Mouse (Mus musculus): ENCODE measurements around the gene Arhgap8. TPM values are rescaled to one million over a fixed set of nuclear protein-coding genes. Genes with fewer than 3 reads are reported as not detected.
"Not testable (repeated sequence)": the region's sequence is repeated elsewhere in the genome, so short reads cannot be mapped to it uniquely, and the experiment has no call there.

Gene Arhgap8
- polyA plus RNA-seq, 1 experiment from 2014 or later, result 1.1 TPM

DNA sequence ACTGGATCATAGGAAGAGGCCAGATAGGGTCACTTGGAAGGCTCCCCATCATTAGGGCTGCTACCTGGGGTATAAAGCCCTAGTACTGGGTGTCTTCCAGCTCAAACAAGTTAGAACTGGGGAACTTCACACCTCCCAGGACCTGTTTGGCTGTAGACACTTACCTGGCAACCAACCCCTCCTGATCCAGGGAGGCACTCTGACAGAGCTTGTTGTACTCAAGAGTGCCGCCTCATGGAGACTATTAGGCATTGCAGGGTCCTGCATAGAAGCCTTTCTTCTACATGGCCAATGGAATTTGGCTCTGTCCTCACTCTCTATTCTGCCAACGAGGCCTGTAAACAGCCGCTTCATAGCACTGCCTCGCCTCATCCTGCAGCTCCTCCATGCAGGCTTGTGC lies 17.9 kb upstream of the Arhgap8 start:
- WGBS, result 16% methylated on average over 4 of the region's 4 CpGs
- ATAC-seq (ENCODE audit: low FRiP score), result peak; percentile 39; the same call in 1 of the 2 replicates
- H3K9me3 ChIP-seq, result no peaks in the 10 kb centered on the region
- no peaks in the 10 kb centered on the region for H3K27me3 ChIP-seq
- no peak overlapping the region for H3K4me3 ChIP-seq (replicated peaks)
- no peak overlapping the region for H3K27ac ChIP-seq
- H3K36me3 ChIP-seq (replicated peaks), result no peaks in the 10 kb centered on the region
- H3K4me2 ChIP-seq, result no peak overlapping the region
- H3K9ac ChIP-seq, result no peak overlapping the region
- H3K4me1 ChIP-seq, result no peaks in the 10 kb centered on the region; the same call in 1 of the 2 replicates

DNA sequence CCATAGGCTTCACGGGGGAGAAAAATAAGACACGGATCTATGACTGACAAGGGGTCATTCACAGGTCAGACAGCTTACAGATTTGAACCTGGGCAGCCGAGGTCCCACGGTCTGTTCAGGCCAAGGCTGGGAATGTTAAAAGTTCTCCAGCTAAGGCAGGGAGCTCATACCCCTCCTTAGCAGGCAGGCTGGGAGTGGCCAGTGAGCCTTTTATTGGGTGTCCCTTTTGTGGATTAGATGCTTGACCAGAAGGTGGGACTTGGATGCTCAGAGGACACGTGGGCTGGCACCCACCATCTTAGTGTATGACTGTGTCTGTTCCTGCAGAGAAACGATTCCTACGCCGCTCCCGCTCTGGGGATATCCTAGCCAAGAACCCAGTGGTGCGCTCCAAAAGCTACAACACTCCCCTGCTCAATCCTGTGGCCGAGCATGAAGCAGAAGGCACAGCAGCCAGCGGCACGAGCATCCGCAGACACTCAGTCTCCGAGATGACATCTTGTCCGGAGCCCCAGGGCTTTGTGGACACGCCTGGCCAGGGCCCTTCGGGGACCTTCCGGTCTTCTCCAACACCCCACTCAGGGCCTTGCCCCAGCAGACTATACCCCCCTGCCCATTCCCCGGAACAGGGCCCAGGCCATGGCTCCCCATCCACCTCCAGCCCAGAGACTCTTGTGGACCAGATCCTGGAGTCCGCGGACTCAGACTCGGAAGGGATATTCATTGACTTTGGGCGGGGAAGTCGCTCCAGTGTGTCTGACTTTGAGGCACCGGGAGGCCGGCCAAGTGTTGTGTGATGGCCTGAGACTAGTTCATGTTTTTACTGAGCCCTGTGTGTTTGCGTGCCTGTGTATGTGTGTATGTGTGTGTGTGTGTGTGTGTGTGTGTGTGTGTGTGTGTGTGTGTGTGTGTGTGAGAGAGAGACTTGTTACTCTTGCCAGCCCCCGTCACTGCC lies 17.2 kb upstream of the Arhgap8 start:
- ATAC-seq (ENCODE audit: low FRiP score), result no peak
- H3K4me3 ChIP-seq (replicated peaks), result no peak overlapping the region
- H3K9me3 ChIP-seq, result no peaks in the 10 kb centered on the region
- no peak overlapping the region for H3K27ac ChIP-seq
- H3K9ac ChIP-seq, result no peak overlapping the region
- 89% methylated on average over 28 of the region's 29 CpGs for WGBS
- no peaks in the 10 kb centered on the region for H3K36me3 ChIP-seq (replicated peaks)
- no peaks in the 10 kb centered on the region for H3K27me3 ChIP-seq
- no peaks in the 10 kb centered on the region; the same call in 1 of the 2 replicates for H3K4me1 ChIP-seq
- H3K4me2 ChIP-seq, result no peak overlapping the region

- Histone ChIP-seq H3K4me1 (no peaks in the 10 kb centered on the region; the same call in 1 of the 2 replicates), H3K4me2 (no peak overlapping the region), H3K36me3 (replicated peaks) (no peaks in the 10 kb centered on the region), H3K9ac (no peak overlapping the region), H3K9me3 (no peaks in the 10 kb centered on the region), H3K27me3 (no peaks in the 10 kb centered on the region), H3K4me3 (replicated peaks) (no peak overlapping the region), H3K27ac (no peak overlapping the region)
- ATAC-seq (ENCODE audit: low FRiP score), result no peak
- WGBS, result 86% methylated on average over 7 of the region's 7 CpGs
Observed at GRCm38 (mm10) chr15:84703992-84704391, 15.9 kb upstream of the Arhgap8 start.

- no peak overlapping the region for H3K27ac ChIP-seq
- H3K36me3 ChIP-seq (replicated peaks), result no peaks in the 10 kb centered on the region
- H3K4me3 ChIP-seq (replicated peaks), result no peak overlapping the region
- H3K27me3 ChIP-seq, result no peaks in the 10 kb centered on the region
- 85% methylated on average over 6 of the region's 6 CpGs for WGBS
- no peaks in the 10 kb centered on the region; the same call in 1 of the 2 replicates for H3K4me1 ChIP-seq
- H3K4me2 ChIP-seq, result no peak overlapping the region
- H3K9ac ChIP-seq, result no peak overlapping the region
- H3K9me3 ChIP-seq, result no peaks in the 10 kb centered on the region
- no peak for ATAC-seq (ENCODE audit: low FRiP score)
Observed at GRCm38 (mm10) chr15:84705351-84705901, 14.4 kb upstream of the Arhgap8 start.

DNA sequence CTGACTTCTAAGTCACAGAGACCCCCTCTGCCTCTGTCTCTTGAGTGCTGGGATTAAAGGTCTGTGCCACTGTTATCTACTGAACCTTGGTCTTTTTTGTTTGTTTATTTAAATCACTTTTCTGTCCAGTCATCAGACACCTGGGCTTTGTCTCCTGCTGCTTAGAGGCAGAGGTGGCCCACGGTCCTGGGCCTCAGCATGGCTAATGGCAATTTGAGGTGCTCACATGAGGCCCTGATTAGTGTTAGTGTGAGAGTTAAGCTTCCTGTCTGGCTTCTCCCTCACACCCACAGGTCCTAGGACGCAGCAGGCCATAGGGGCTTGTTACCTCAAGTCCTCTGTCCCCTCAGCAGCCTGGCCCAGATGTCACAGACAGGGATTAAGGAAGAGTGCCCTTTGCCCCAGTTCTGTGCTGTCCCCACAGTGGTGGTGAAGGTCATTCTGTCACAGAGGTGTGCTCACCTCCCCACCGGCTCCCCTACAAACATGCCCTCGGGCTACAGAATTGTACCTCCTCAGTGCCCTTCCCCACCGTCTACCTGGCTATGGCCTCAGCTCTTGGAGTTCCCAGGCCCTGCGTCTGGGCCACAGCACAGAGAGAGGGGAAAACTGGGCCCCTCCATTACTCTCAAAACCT lies 12.8 kb upstream of the Arhgap8 start:
- ATAC-seq (ENCODE audit: low FRiP score), result no peak
- 0 out of 2 replicates have a peak, but pooled peaks cover 3% of the 10 kb centered on the region for H3K27me3 ChIP-seq
- WGBS, result 86% methylated on average over 6 of the region's 6 CpGs

GRCm38 (mm10) chr15:84712566-84713405 lies 7.1 kb upstream of the Arhgap8 start:
- Histone ChIP-seq H3K4me1 (peaks cover 12% of the 10 kb centered on the region), H3K36me3 (replicated peaks) (no peaks in the 10 kb centered on the region), H3K9ac (no peak overlapping the region), H3K9me3 (no peaks in the 10 kb centered on the region), H3K27ac (no peak overlapping the region), H3K4me3 (replicated peaks) (no peak overlapping the region), H3K4me2 (no peak overlapping the region), H3K27me3 (peaks cover 10% of the 10 kb centered on the region; the same call in 1 of the 2 replicates)
- WGBS, result 81% methylated on average over 14 of the region's 14 CpGs
- no peak for ATAC-seq (ENCODE audit: low FRiP score)

More for the DNA sequence above, 12.8 kb upstream of the Arhgap8 start:
- Histone ChIP-seq H3K4me1 (no peaks in the 10 kb centered on the region; the same call in 1 of the 2 replicates), H3K4me2 (no peak overlapping the region), H3K9ac (no peak overlapping the region), H3K36me3 (replicated peaks) (no peaks in the 10 kb centered on the region), H3K9me3 (no peaks in the 10 kb centered on the region), H3K27ac (no peak overlapping the region), H3K4me3 (replicated peaks) (no peak overlapping the region)

- Histone ChIP-seq H3K27me3 (peaks cover 27% of the 10 kb centered on the region), H3K27ac (peak overlapping the region; percentile 33)
- 2% methylated on average over 17 of the region's 17 CpGs for WGBS
Observed at GRCm38 (mm10) chr15:84714730-84715129, 5.1 kb upstream of the Arhgap8 start.

GRCm38 (mm10) chr15:84715132-84715531 lies 4.7 kb upstream of the Arhgap8 start:
- no peaks in the 10 kb centered on the region for H3K9me3 ChIP-seq
- no peak for ATAC-seq (ENCODE audit: low FRiP score)
- peaks cover 31% of the 10 kb centered on the region for H3K27me3 ChIP-seq
- H3K4me3 ChIP-seq (replicated peaks), result peak overlapping the region; percentile 15; the same call in 1 of the 2 replicates
- peak overlapping the region; percentile 33 for H3K27ac ChIP-seq
- H3K36me3 ChIP-seq (replicated peaks), result no peaks in the 10 kb centered on the region
- peak overlapping the region; percentile 39; the same call in 1 of the 2 replicates for H3K9ac ChIP-seq
- peaks cover 18% of the 10 kb centered on the region for H3K4me1 ChIP-seq
- 41% methylated on average over 11 of the region's 11 CpGs for WGBS
- H3K4me2 ChIP-seq, result peak overlapping the region; percentile 48

More at GRCm38 (mm10) chr15:84714730-84715129, 5.1 kb upstream of the Arhgap8 start:
- peak; percentile 68; the same call in 1 of the 2 replicates for ATAC-seq (ENCODE audit: low FRiP score)
- Histone ChIP-seq H3K36me3 (replicated peaks) (no peaks in the 10 kb centered on the region), H3K4me1 (peaks cover 14% of the 10 kb centered on the region), H3K4me3 (replicated peaks) (peak overlapping the region; percentile 15; the same call in 1 of the 2 replicates), H3K9me3 (no peaks in the 10 kb centered on the region), H3K9ac (peak overlapping the region; percentile 39; the same call in 1 of the 2 replicates), H3K4me2 (peak overlapping the region; percentile 48)

DNA sequence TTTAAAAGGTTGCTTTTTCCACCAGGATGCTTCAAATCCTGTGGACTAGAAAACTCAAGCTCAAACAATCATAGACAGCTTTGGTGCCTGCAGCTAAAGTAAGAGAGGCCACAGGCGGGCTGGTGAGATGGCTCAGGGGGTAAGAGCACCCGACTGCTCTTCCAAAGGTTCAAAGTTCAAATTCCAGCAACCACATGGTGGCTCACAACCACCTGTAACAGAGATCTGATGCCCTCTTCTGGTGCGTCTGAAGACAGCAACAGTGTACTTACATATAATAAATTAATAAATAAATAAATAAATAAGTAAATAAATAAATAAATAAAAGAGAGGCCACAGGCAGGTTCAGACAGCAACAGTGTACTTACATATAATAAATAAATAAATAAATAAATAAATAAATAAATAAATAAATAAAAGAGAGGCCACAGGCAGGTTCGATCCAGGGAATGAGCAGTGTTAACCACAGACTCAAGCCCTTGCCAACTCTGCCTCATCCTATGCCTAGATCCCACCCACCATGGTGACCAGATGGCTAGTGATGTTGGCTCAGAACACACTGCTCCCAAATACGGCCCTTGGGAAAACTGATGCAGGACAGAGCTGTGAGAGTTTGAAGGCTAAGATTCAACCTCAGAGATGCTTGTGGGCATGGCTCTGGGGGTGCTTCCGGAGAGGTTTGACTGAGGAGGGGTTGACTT lies 2.1 kb upstream of the Arhgap8 start:
- not testable (repeated sequence) for H3K36me3 ChIP-seq (replicated peaks); ATAC-seq (ENCODE audit: low FRiP score); H3K9me3 ChIP-seq; H3K4me2 ChIP-seq; H3K9ac ChIP-seq; H3K4me3 ChIP-seq (replicated peaks); H3K27ac ChIP-seq
- WGBS, result 64% methylated on average over 6 of the region's 6 CpGs
- H3K4me1 ChIP-seq, result peaks cover 27% of the 10 kb centered on the region
- peaks cover 47% of the 10 kb centered on the region for H3K27me3 ChIP-seq

DNA sequence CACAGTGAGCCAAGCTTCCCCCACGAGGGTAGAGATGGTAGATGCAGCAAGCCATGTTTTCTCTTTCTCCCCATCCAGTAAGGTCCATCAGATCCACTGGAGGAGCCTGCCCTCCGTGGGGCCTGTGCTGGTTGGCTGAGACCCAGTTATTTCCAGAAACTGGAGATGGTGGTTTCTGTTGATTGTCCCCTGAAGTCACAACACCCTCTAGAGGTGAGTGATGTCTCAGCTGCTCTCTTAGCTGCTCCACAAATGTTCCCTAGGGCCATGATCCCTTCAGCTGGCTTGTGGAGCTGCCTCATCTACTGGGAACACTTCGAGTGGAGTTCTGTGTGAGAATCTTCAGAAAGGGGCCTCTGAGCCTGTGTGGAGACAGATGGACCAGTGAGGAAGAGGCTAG lies 1.1 kb upstream of the Arhgap8 start:
- Histone ChIP-seq H3K4me1 (peaks cover 27% of the 10 kb centered on the region), H3K9ac (no peak overlapping the region), H3K4me2 (no peak overlapping the region), H3K27ac (no peak overlapping the region), H3K36me3 (replicated peaks) (no peaks in the 10 kb centered on the region), H3K27me3 (peaks cover 51% of the 10 kb centered on the region), H3K4me3 (replicated peaks) (no peak overlapping the region), H3K9me3 (no peaks in the 10 kb centered on the region)
- 66% methylated on average over 3 of the region's 3 CpGs for WGBS
- ATAC-seq (ENCODE audit: low FRiP score), result no peak
